Comparison of ENCODE assay signal across 11 mouse cellular contexts in genomic region chr4:62705749-62706148, GRCm38 (mm10).
DNase-seq lines count a peak whose midpoint lies in the region; ATAC-seq and TF ChIP-seq lines count a peak whose summit lies in the region.
"Had no signal": no experiment of that assay in that cellular context is flagged by ENCODE, and none has a peak within 500 bp of the region (broad histone marks: within the 10 kb centered on the region; RNA-seq: fewer than 3 reads in every experiment).

No protein-coding gene starts in this region.

- no peaks in the 10 kb centered on the region; the same call in 1 of the 2 replicates for H3K4me1 ChIP-seq in hindbrain, embryonic 16.5 days (ENCODE audit: control insufficient read depth, insufficient read depth, low read depth, low read length)
- H3K4me1 ChIP-seq in hindbrain, embryonic 12.5 days = peaks cover 13% of the 10 kb centered on the region; the same call in 1 of the 2 replicates
- H3K4me1 ChIP-seq in midbrain, embryonic 14.5 days (ENCODE audit: control insufficient read depth, insufficient read depth, low read length) = no peaks in the 10 kb centered on the region
- peaks cover 18% of the 10 kb centered on the region; the same call in 1 of the 2 replicates for H3K4me1 ChIP-seq in midbrain, embryonic 10.5 days
- H3K4me1 ChIP-seq in embryonic fibroblast, embryonic 13.5 days (ENCODE audit: control insufficient read depth, insufficient read depth, low read length) = peaks cover 16% of the 10 kb centered on the region; the same call in 1 of the 2 replicates
- H3K4me1 ChIP-seq in stomach, postnatal 0 days (replicated peaks; ENCODE audit: control insufficient read depth, insufficient read depth) = peaks cover 6% of the 10 kb centered on the region
- H3K4me1 ChIP-seq in liver, embryonic 12.5 days = no peaks in the 10 kb centered on the region

- WGBS in hindbrain, embryonic 16.5 days = 55% methylated on average over 3 of the region's 3 CpGs
- 46% methylated on average over 3 of the region's 3 CpGs for WGBS in hindbrain, embryonic 12.5 days
- WGBS in midbrain, embryonic 14.5 days = 52% methylated on average over 3 of the region's 3 CpGs
- WGBS in midbrain, embryonic 10.5 days = 56% methylated on average over 3 of the region's 3 CpGs
- WGBS in stomach, postnatal 0 days = 34% methylated on average over 3 of the region's 3 CpGs
- 43% methylated on average over 3 of the region's 3 CpGs for WGBS in liver, embryonic 12.5 days (ENCODE audit: insufficient replicate concordance)

- ATAC-seq in hindbrain, embryonic 16.5 days = no peak
- no peak for ATAC-seq in hindbrain, embryonic 12.5 days (ENCODE audit: low FRiP score)
- ATAC-seq in midbrain, embryonic 14.5 days (ENCODE audit: low FRiP score, low TSS enrichment) = 0 out of 2 replicates have a peak, but pooled peaks have one; percentile 19
- no peak for ATAC-seq in stomach, postnatal 0 days (ENCODE audit: low FRiP score, low TSS enrichment)
- ATAC-seq in liver, embryonic 12.5 days = no peak

- peaks cover 17% of the 10 kb centered on the region for H3K36me3 ChIP-seq in hindbrain, embryonic 16.5 days (ENCODE audit: control insufficient read depth, insufficient read depth, low read length)
- peaks cover 40% of the 10 kb centered on the region for H3K36me3 ChIP-seq in hindbrain, embryonic 12.5 days
- H3K36me3 ChIP-seq in midbrain, embryonic 14.5 days (ENCODE audit: control insufficient read depth, insufficient read depth, low read length) = peaks cover 33% of the 10 kb centered on the region
- H3K36me3 ChIP-seq in midbrain, embryonic 10.5 days = peaks cover 34% of the 10 kb centered on the region
- peaks cover 16% of the 10 kb centered on the region for H3K36me3 ChIP-seq in stomach, postnatal 0 days (ENCODE audit: control insufficient read depth, insufficient read depth, low read length)
- peaks cover 10% of the 10 kb centered on the region; the same call in 1 of the 2 replicates for H3K36me3 ChIP-seq in liver, embryonic 12.5 days

- no peaks in the 10 kb centered on the region for H3K9me3 ChIP-seq in hindbrain, embryonic 16.5 days (ENCODE audit: control insufficient read depth, low read length)
- H3K9me3 ChIP-seq in hindbrain, embryonic 12.5 days (replicated peaks) = no peaks in the 10 kb centered on the region
- H3K9me3 ChIP-seq in midbrain, embryonic 14.5 days (ENCODE audit: control insufficient read depth, low read length) = no peaks in the 10 kb centered on the region
- no peaks in the 10 kb centered on the region for H3K9me3 ChIP-seq in midbrain, embryonic 10.5 days (replicated peaks)
- no peaks in the 10 kb centered on the region for H3K9me3 ChIP-seq in stomach, postnatal 0 days (ENCODE audit: control insufficient read depth, low read length)
- no peaks in the 10 kb centered on the region for H3K9me3 ChIP-seq in liver, embryonic 12.5 days (replicated peaks)

- no peak overlapping the region for H3K27ac ChIP-seq in hindbrain, embryonic 16.5 days (ENCODE audit: low read depth, low read length)
- no peak overlapping the region for H3K27ac ChIP-seq in hindbrain, embryonic 12.5 days
- no peak overlapping the region; the same call in 1 of the 2 replicates for H3K27ac ChIP-seq in midbrain, embryonic 14.5 days (replicated peaks; ENCODE audit: low read depth, low read length)
- H3K27ac ChIP-seq in midbrain, embryonic 10.5 days (replicated peaks) = no peak overlapping the region
- H3K27ac ChIP-seq in embryonic fibroblast, embryonic 13.5 days (ENCODE audit: insufficient read depth, low read length) = peak overlapping the region; percentile 83
- H3K27ac ChIP-seq in stomach, postnatal 0 days (replicated peaks) = peak overlapping the region; percentile 78
- H3K27ac ChIP-seq in liver, embryonic 12.5 days = no peak overlapping the region
- H3K27ac ChIP-seq: hindbrain, postnatal 0 days had no signal

- no peak overlapping the region for H3K4me3 ChIP-seq in hindbrain, embryonic 16.5 days (ENCODE audit: low read length)
- no peak overlapping the region for H3K4me3 ChIP-seq in hindbrain, embryonic 12.5 days
- H3K4me3 ChIP-seq in midbrain, embryonic 14.5 days (replicated peaks; ENCODE audit: low read depth, low read length) = no peak overlapping the region
- H3K4me3 ChIP-seq in midbrain, embryonic 10.5 days = no peak overlapping the region
- no peak overlapping the region for H3K4me3 ChIP-seq in embryonic fibroblast, embryonic 13.5 days (ENCODE audit: insufficient read depth, low read length)
- no peak overlapping the region for H3K4me3 ChIP-seq in stomach, postnatal 0 days (ENCODE audit: low read depth, low read length)
- H3K4me3 ChIP-seq in liver, embryonic 12.5 days = no peak overlapping the region

- H3K4me2 ChIP-seq in hindbrain, embryonic 16.5 days (ENCODE audit: low read length) = no peak overlapping the region
- H3K4me2 ChIP-seq in hindbrain, embryonic 12.5 days (replicated peaks) = no peak overlapping the region
- no peak overlapping the region for H3K4me2 ChIP-seq in midbrain, embryonic 14.5 days (ENCODE audit: low read length)
- no peak overlapping the region for H3K4me2 ChIP-seq in stomach, postnatal 0 days (replicated peaks; ENCODE audit: low read depth)
- no peak overlapping the region for H3K4me2 ChIP-seq in liver, embryonic 12.5 days

- TF ChIP-seq CTCF in embryonic fibroblast, embryonic 13.5 days (IDR thresholded peaks at IDR 0.05; ENCODE audit: borderline replicate concordance, insufficient read depth, low read length) = no peak
- TF ChIP-seq CTCF in stomach, postnatal 0 days (IDR thresholded peaks at IDR 0.05; ENCODE audit: low read depth) = no peak

- H3K9ac ChIP-seq in hindbrain, embryonic 16.5 days (ENCODE audit: low read depth, low read length) = peak overlapping the region; percentile 5; the same call in 1 of the 2 replicates
- no peak overlapping the region for H3K9ac ChIP-seq in hindbrain, embryonic 12.5 days
- H3K9ac ChIP-seq in midbrain, embryonic 14.5 days (replicated peaks; ENCODE audit: low read length) = no peak overlapping the region
- no peak overlapping the region for H3K9ac ChIP-seq in stomach, postnatal 0 days (ENCODE audit: low read length)
- no peak overlapping the region for H3K9ac ChIP-seq in liver, embryonic 12.5 days

- TF ChIP-seq EP300 in stomach, postnatal 0 days (optimal IDR thresholded peaks at IDR 0.05) = no peak

- DNase-seq in midbrain, embryonic 14.5 days = no peak
- no peak for DNase-seq in midbrain, embryonic 10.5 days (ENCODE audit: low spot score)
- no peak for DNase-seq in stomach, postnatal 0 days (ENCODE audit: low spot score)
- DNase-seq: adrenal gland, postnatal 36 days; right cerebral cortex, adult 18-20 months; thymus, adult 18-20 months had no signal

- no peaks in the 10 kb centered on the region for H3K27me3 ChIP-seq in hindbrain, embryonic 16.5 days (replicated peaks; ENCODE audit: control insufficient read depth, insufficient read depth, low read length)
- no peaks in the 10 kb centered on the region for H3K27me3 ChIP-seq in hindbrain, embryonic 12.5 days
- no peaks in the 10 kb centered on the region for H3K27me3 ChIP-seq in midbrain, embryonic 14.5 days (ENCODE audit: control insufficient read depth, insufficient read depth, low read length)
- no peaks in the 10 kb centered on the region for H3K27me3 ChIP-seq in midbrain, embryonic 10.5 days (ENCODE audit: low read depth, poor library complexity, severe bottlenecking)
- H3K27me3 ChIP-seq in stomach, postnatal 0 days (ENCODE audit: control insufficient read depth, insufficient read depth, low read length) = no peaks in the 10 kb centered on the region
- no peaks in the 10 kb centered on the region for H3K27me3 ChIP-seq in liver, embryonic 12.5 days (replicated peaks)

- no peak for TF ChIP-seq POLR2A in embryonic fibroblast, embryonic 13.5 days (IDR thresholded peaks at IDR 0.05; ENCODE audit: low read depth, low read length)

Comparison
In these comparisons a context has a peak if more than half of its experiments do, and no peak if none do; other contexts are left out.
1. H3K27ac ChIP-seq: peak in embryonic fibroblast, embryonic 13.5 days (single experiment) and stomach, postnatal 0 days (single experiment); none in hindbrain, embryonic 16.5 days (single experiment), hindbrain, embryonic 12.5 days (single experiment), midbrain, embryonic 14.5 days (single experiment), midbrain, embryonic 10.5 days (single experiment) and liver, embryonic 12.5 days (single experiment).